Mouse (Mus musculus) hindbrain, postnatal 0 days (tissue): ENCODE data around the gene Slc28a2. TPM values are rescaled to one million over a fixed set of nuclear protein-coding genes. Genes with fewer than 3 reads are reported as not detected.

Experiments
- ATAC-seq: fragments of 200-750 bp; cut with Nextera tagmentation; 2 replicates; pipeline ENCODE4 v1.8.0; 2017; ENCODE audit warnings: mild to moderate bottlenecking, moderate TSS enrichment, moderate library complexity
- DNase-seq: peaks from one replicate; pipeline ENCODE4 v3.0.0-alpha.2; 2015; ENCODE audit warnings: low spot score
- H3K27ac ChIP-seq: fragments of 300-500 bp; sonication (generic); 2 replicates; pipeline ENCODE4 v1.5.1; 2014; ENCODE audit warnings: mild to moderate bottlenecking
- H3K27me3 ChIP-seq: fragments of 300-500 bp; sonication (generic); 2 replicates; pipeline ENCODE4 v1.6.1; 2014; ENCODE audit warnings: low read length, mixed read lengths; ENCODE audit not compliant: insufficient read depth
- H3K36me3 ChIP-seq: fragments of 300-500 bp; sonication (generic); 2 replicates; pipeline ENCODE4 v1.6.1; 2014; ENCODE audit warnings: low read length, mixed read lengths; ENCODE audit not compliant: insufficient read depth
- H3K4me1 ChIP-seq: fragments of 300-500 bp; sonication (generic); 2 replicates; pipeline ENCODE4 v1.6.1; 2014; ENCODE audit warnings: antibody characterized with exemption, low read length, mixed read lengths; ENCODE audit not compliant: insufficient read depth
- H3K4me2 ChIP-seq: fragments of 300-500 bp; sonication (generic); 2 replicates; pipeline ENCODE4 v1.6.1; 2014; ENCODE audit warnings: low read depth, mild to moderate bottlenecking, low read length, moderate library complexity, mixed read lengths
- H3K4me3 ChIP-seq: fragments of 300-500 bp; sonication (generic); 2 replicates; pipeline ENCODE4 v1.5.1; 2014; ENCODE audit warnings: low read length
- H3K9ac ChIP-seq: fragments of 300-500 bp; sonication (generic); replicated peaks from 2 replicates; pipeline ENCODE4 v1.6.1; 2014; ENCODE audit warnings: mild to moderate bottlenecking, low read length, moderate library complexity, mixed read lengths
- H3K9me3 ChIP-seq: fragments of 300-500 bp; sonication (generic); 2 replicates; pipeline ENCODE4 v1.6.1; 2016; ENCODE audit warnings: low read length, mixed read lengths
- CTCF ChIP-seq: IDR thresholded peaks from 2 replicates; pipeline ENCODE4 v1.5.1; 2016; ENCODE audit warnings: antibody characterized with exemption, control low read depth, low read depth
- WGBS: fragments of 180-500 bp; shearing (Covaris S2); extraction: QIAGEN DNeasy Blood & Tissue Kit; methylation state at CpG from one replicate; pipeline ENCODE4 v1.1.7; 2014; 5-methylcytosine and 5-hydroxymethylcytosine counted together
- polyA plus RNA-seq: library from polyadenylated mRNA; unstranded; fragments of >200 nt; fragmentation: Nextera tagmentation; extraction: Ambion mirVana; gene quantifications from 2 replicates; pipeline ENCODE4 v1.2.1, GENCODE M21; 2015
- total RNA-seq: library from RNA; depleted of rRNA; stranded (reverse); fragments of >200 nt; gene quantifications from 2 replicates; pipeline ENCODE4 v1.2.3, GENCODE M21; 2014

The Slc28a2 gene
- total and polyA plus RNA-seq, 2 experiments from 2014 or later = 0.16 TPM; not detected in 1

- 88% methylated on average over 7 of the region's 7 CpGs for WGBS
- ATAC-seq (no peak), DNase-seq (no peak)
- H3K9ac ChIP-seq = no peak overlapping the region
- H3K4me3 ChIP-seq = no peak overlapping the region
- H3K4me1 ChIP-seq = no peaks in the 10 kb centered on the region
- no peaks in the 10 kb centered on the region for H3K27me3 ChIP-seq
- no peak overlapping the region for H3K4me2 ChIP-seq
- no peaks in the 10 kb centered on the region for H3K9me3 ChIP-seq
- no peak for TF ChIP-seq CTCF
- H3K36me3 ChIP-seq = no peaks in the 10 kb centered on the region
- no peak overlapping the region for H3K27ac ChIP-seq
Observed at GRCm38 (mm10) chr2:122441000-122441933, 15.0 kb downstream of the Slc28a2 start.

GRCm38 (mm10) chr2:122450351-122450750 is 24.1 kb downstream of the Slc28a2 start:
- Histone ChIP-seq H3K9ac (no peak overlapping the region), H3K9me3 (no peaks in the 10 kb centered on the region), H3K4me3 (no peak overlapping the region), H3K27me3 (no peaks in the 10 kb centered on the region), H3K4me2 (no peak overlapping the region), H3K27ac (no peak overlapping the region), H3K4me1 (no peaks in the 10 kb centered on the region), H3K36me3 (no peaks in the 10 kb centered on the region)
- ATAC-seq (no peak), DNase-seq (no peak)
- WGBS = 88% methylated on average over 4 of the region's 4 CpGs
- no peak for TF ChIP-seq CTCF

- H3K9me3 ChIP-seq = no peaks in the 10 kb centered on the region
- no peak overlapping the region for H3K4me3 ChIP-seq
- H3K4me2 ChIP-seq = no peak overlapping the region
- H3K36me3 ChIP-seq = no peaks in the 10 kb centered on the region
- 60% methylated on average over 2 of the region's 2 CpGs for WGBS
- TF ChIP-seq CTCF = no peak
- no peak overlapping the region for H3K9ac ChIP-seq
- no peak for ATAC-seq
- no peaks in the 10 kb centered on the region for H3K27me3 ChIP-seq
- DNase-seq = no peak
- H3K27ac ChIP-seq = no peak overlapping the region
- no peaks in the 10 kb centered on the region for H3K4me1 ChIP-seq
Observed at GRCm38 (mm10) chr2:122452426-122452825, 26.1 kb downstream of the Slc28a2 start.

- no peaks in the 10 kb centered on the region for H3K27me3 ChIP-seq
- WGBS = 26% methylated on average over 11 of the region's 11 CpGs
- no peak overlapping the region; the same call in 1 of the 2 replicates for H3K9ac ChIP-seq
- no peak overlapping the region for H3K27ac ChIP-seq
- H3K36me3 ChIP-seq = no peaks in the 10 kb centered on the region
- no peaks in the 10 kb centered on the region for H3K9me3 ChIP-seq
- H3K4me1 ChIP-seq = no peaks in the 10 kb centered on the region
- TF ChIP-seq CTCF = no peak
- H3K4me2 ChIP-seq = peak overlapping the region; percentile 85
- peak overlapping the region; percentile 49 for H3K4me3 ChIP-seq
- ATAC-seq (no peak), DNase-seq (peak; percentile 24)
Observed at GRCm38 (mm10) chr2:122466901-122467300, 40.6 kb downstream of the Slc28a2 start.

GRCm38 (mm10) chr2:122467351-122468013 is 41.2 kb downstream of the Slc28a2 start:
- no peaks in the 10 kb centered on the region for H3K36me3 ChIP-seq
- H3K9me3 ChIP-seq = no peaks in the 10 kb centered on the region
- peak overlapping the region; percentile 49 for H3K4me3 ChIP-seq
- peak; percentile 99 for ATAC-seq
- no peaks in the 10 kb centered on the region for H3K4me1 ChIP-seq
- DNase-seq = peak; percentile 93
- peak overlapping the region; percentile 85 for H3K4me2 ChIP-seq
- whole genome bisulfite sequencing = under 1% methylated on average over 46 of the region's 46 CpGs
- peak overlapping the region; percentile 55 for H3K9ac ChIP-seq
- no peaks in the 10 kb centered on the region for H3K27me3 ChIP-seq
- peak; percentile 72 for TF ChIP-seq CTCF
- H3K27ac ChIP-seq = peak overlapping the region; percentile 48

- Histone ChIP-seq H3K4me2 (no peak overlapping the region), H3K27ac (no peak overlapping the region), H3K9me3 (no peaks in the 10 kb centered on the region), H3K27me3 (no peaks in the 10 kb centered on the region), H3K36me3 (no peaks in the 10 kb centered on the region), H3K9ac (no peak overlapping the region), H3K4me3 (no peak overlapping the region), H3K4me1 (no peaks in the 10 kb centered on the region)
- DNase-seq (no peak), ATAC-seq (no peak)
- no peak for TF ChIP-seq CTCF
- WGBS = 95% methylated on average over 3 of the region's 3 CpGs
Observed at GRCm38 (mm10) chr2:122469221-122469620, 42.9 kb downstream of the Slc28a2 start.
